Mouse (Mus musculus) subcutaneous adipose tissue, adult 2 months (tissue): ENCODE measurements around the gene Chm. TPM values are rescaled to one million over a fixed set of nuclear protein-coding genes. Genes with fewer than 3 reads are reported as not detected.

Source experiments
- polyA plus RNA-seq: library from polyadenylated mRNA; depleted of rRNA; stranded (reverse); fragments of >200 nt; gene quantifications from 2 replicates; pipeline ENCODE4 v1.2.3, GENCODE M21; 2012; ENCODE audit warnings: low replicate concordance; rRNA removed

Chm gene
- polyA plus RNA-seq, result 1.2 and 3.1 TPM in 2 replicates

GRCm38 (mm10) chrX:113185230-113185985 lies at the start of gene Chm:
Chm (minus strand) TSS chrX:113185517.

Other genes with a start within 250 kb of the Chm start
- gene Dach2, start 112.0 kb upstream of the Chm start, polyA plus RNA-seq, result 0.26 and 0.49 TPM in 2 replicates